Mouse (Mus musculus) liver, embryonic 14.5 days (tissue): ENCODE measurements around the gene Relt.

Source experiments
- CTCF ChIP-seq: IDR thresholded peaks from 2 replicates; pipeline ENCODE4 v1.5.1; 2016; ENCODE audit warnings: antibody characterized with exemption, low read depth, control low read depth
- EP300 ChIP-seq: IDR thresholded peaks from 2 replicates; pipeline ENCODE4 v1.6.1; 2016; ENCODE audit warnings: antibody characterized with exemption, low read depth

DNA sequence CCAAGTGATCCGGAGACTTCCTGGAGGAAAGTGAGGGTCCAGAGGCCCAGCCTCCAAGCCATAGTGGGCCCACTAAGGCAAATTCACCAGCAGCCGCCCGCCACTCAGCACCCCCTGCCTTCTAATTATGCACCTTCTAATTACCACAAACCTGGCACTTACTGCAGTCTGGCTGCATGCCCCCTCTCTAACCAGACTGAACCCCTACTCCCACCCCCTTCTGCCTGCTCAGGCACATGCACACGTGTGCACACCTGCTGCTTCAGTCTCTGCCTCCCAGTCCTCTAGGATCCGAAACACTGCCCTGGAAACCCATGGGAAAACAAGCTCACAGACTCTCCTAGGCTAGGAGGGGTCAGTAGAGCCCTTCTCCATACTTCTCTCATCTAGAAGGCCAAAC lies 8.4 kb downstream of the Relt start:
- TF ChIP-seq CTCF, result no peak
- no peak for TF ChIP-seq EP300
